Mouse (Mus musculus) gastrocnemius, adult 2 months (tissue): Measurements from ENCODE around the gene Syde2. TPM values are rescaled to one million over a fixed set of nuclear protein-coding genes. Genes with fewer than 3 reads are reported as not detected.

ENCODE experiments used
- DNase-seq: peaks from one replicate; pipeline ENCODE4 v3.0.0; 2022
- H3K27ac ChIP-seq: fragments of 200-600 bp; 2 replicates; pipeline ENCODE4 v1.8.1; 2022; ENCODE audit warnings: mild to moderate bottlenecking
- H3K4me3 ChIP-seq: fragments of 200-600 bp; 2 replicates; pipeline ENCODE4 v1.8.1; 2022; ENCODE audit warnings: mild to moderate bottlenecking, moderate library complexity
- CTCF ChIP-seq: fragments of 200-600 bp; IDR thresholded peaks from 2 replicates; pipeline ENCODE4 v1.8.1; 2022; ENCODE audit warnings: antibody characterized with exemption, mild to moderate bottlenecking, moderate library complexity
- intact Hi-C: fragments of 180-260 bp; cut with DNase I; formaldehyde crosslinking; loops from one replicate; pipeline ENCODE4 v1.15.1; 2025
- total RNA-seq, 2 experiments: library from RNA; stranded (reverse); gene quantifications; 2 replicates each; pipeline ENCODE4 v1.2.3; 2021

Gene Syde2
- total RNA-seq, 2 experiments from 2014 or later = 0.97 to 1.1 TPM

- no peak overlapping the region for H3K27ac ChIP-seq
- TF ChIP-seq CTCF = no peak
- H3K4me3 ChIP-seq = no peak overlapping the region
- intact Hi-C loops = no loop called here
- DNase-seq = no peak
Measured at GRCm38 (mm10) chr3:145974986-145975385, 12.7 kb upstream of the Syde2 start.

DNA sequence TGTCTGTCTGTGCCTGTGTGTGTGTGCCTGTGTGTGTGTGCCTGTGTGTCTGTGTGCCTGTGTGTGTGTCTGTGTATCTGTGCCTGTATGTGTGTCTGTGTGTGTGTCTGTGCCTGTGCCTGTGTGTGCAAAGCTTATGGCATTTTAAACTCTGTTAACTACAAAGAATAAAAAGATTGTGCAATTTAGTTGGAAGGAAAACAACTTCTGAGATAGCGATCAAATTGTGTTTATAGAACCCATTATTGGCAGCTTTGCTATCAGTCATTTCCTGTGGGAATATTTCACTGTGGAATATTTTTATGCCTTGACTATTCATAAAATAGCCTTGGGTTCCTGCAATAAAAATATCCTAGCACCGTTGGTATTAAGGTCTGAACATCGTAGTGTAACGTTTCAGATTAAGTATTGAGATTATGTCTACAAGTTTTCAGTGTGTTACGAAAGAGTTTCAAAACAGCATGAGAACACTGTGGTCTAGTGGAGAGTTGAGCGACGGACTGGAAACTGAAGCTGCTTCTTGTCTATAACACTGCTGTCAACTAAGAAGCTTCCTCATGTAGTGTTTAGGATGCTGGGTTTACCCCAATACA is 2.2 kb upstream of the Syde2 start:
- intact Hi-C loops = loop anchor here (5.0 kb wide), 1 partner anchor 48 kb away; the partner anchor contains the start of gene 2410004B18Rik
- no peak for TF ChIP-seq CTCF

DNA sequence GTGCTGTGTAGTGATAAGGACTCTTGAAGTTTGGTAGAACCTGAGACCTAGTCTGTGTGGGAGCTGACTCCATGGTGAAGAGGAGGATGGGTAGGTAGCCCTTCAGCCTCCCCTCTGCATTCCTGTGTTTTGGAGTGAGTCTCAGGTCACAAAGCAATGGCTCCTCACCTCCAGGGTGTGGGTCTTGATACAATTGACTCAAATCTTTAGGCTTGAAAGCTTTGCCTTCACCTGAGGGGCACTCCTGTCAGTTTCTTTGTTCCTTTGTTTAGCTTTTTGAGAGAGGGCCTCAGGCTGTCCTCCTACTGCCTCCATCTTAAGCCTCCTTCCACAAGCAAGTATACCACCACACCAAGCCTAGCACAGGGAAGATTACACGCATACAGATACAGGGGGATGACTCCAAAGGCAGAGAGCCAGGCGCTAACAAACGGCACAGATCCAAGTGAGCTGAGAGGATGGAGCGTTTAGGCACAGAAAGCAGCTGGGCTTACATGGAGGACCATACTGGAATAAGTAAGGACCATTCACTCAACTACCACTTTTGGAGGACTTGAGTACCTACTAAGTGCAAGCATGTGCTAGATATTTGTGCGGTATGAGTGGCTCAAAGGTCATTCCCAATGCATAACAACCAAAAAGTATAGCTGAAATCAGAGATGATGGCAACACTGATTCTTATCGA is 1.2 kb upstream of the Syde2 start:
- TF ChIP-seq CTCF = no peak
- DNase-seq = no peak
- Histone ChIP-seq H3K27ac (no peak overlapping the region), H3K4me3 (no peak overlapping the region)
- intact Hi-C loops = loop anchor here (5.0 kb wide), 1 partner anchor 49 kb away; the partner anchor contains the start of gene 2410004B18Rik

More for the DNA sequence above, 2.2 kb upstream of the Syde2 start:
- no peak overlapping the region for H3K4me3 ChIP-seq
- H3K27ac ChIP-seq = no peak overlapping the region
- no peak for DNase-seq

GRCm38 (mm10) chr3:145987970-145988683 is 457 bp downstream of the Syde2 start:
- H3K27ac ChIP-seq = peak overlapping the region; percentile 84
- intact Hi-C loops = loop anchor here (5.0 kb wide), 1 partner anchor 51 kb away; the partner anchor contains the start of gene 2410004B18Rik
- H3K4me3 ChIP-seq = peak overlapping the region; percentile 75
- DNase-seq = peak; percentile 90
- no peak for TF ChIP-seq CTCF

DNA sequence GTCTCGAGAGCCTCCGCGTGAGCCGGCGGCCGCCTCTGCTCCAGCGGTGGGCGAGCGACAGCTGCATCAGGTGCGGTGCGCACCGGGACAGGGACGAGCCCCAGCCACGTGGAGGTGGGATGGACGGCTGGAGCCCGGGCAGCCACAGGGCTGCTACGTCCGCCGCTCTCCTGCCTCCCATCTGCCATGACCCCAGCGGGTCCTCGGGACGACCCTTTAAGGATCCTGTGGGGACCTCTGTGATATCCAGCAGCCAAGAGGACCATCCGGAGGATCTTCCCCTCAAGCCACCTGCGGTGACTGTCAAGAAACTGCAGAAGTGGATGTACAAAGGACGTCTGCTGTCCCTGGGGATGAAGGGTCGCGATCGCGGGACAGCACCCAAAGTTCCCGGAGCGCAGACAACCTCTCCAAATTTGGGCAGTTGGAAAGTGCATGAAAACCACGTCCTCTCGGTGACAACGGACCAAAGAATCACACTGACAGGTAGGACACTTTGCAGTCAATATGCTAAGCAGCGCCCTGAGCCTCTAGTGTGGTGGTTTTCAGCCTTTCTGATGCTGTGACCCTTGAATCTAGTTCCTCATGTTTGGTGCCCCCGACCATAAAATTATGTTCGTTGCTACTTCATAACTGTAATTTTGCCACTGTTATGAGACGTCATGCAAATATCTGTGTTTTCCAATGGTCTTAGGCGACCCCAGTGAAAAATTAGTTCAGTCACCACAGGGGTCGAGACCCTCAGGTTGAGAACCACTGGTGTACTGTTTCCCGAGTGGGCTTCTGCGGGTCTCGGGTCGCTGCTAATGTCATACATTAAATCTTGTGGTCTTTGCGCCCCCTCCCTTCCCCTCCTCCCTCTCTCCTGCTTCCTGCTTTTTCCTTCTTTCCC is 1.3 kb downstream of the Syde2 start:
- intact Hi-C loops = loop anchor here (5.0 kb wide), 1 partner anchor 52 kb away; the partner anchor contains the start of gene 2410004B18Rik
- peak overlapping the region; percentile 84 for H3K27ac ChIP-seq
- no peak for DNase-seq

DNA sequence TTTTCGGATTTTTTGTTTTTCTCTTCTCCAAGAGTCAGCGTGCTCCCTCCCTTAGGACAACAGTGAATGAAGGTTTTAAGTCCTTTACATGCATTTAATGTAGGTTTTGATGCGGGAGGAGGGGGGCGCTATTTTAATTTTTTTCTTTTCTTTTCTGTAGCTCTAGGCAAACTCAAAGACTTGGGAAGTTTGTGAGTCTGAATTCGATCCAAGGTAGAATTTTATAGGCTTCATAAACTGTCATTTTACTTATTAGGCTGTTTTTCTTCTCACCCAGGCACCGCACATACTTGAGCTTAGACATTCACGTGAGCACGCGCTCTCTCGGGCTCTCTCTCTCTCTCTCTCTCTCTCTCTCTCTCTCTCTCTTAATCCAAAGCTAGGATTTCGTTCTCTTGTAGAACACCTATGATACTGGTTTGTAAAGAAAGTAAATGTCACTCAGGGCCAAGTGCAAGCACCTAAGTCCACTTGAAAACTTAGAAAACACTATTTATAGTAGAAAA is 2.0 kb downstream of the Syde2 start:
- intact Hi-C loops = loop anchor here (5.0 kb wide), 1 partner anchor 52 kb away; the partner anchor contains the start of gene 2410004B18Rik
- peak overlapping the region; percentile 84 for H3K27ac ChIP-seq
- no peak for DNase-seq

More for the DNA sequence above, 1.3 kb downstream of the Syde2 start:
- no peak for TF ChIP-seq CTCF
- H3K4me3 ChIP-seq = peak overlapping the region; percentile 75

GRCm38 (mm10) chr3:145991130-145991529 is 3.5 kb downstream of the Syde2 start:
- H3K4me3 ChIP-seq = peak overlapping the region; percentile 44
- DNase-seq = peak; percentile 28
- no peak for TF ChIP-seq CTCF
- intact Hi-C loops = no loop called here
- 0 out of 2 replicates have a peak overlapping the region, but pooled peaks have one; percentile 2 for H3K27ac ChIP-seq

More for the DNA sequence above, 2.0 kb downstream of the Syde2 start:
- H3K4me3 ChIP-seq = peak overlapping the region; percentile 75
- no peak; the same call in 1 of the 2 replicates for TF ChIP-seq CTCF

DNA sequence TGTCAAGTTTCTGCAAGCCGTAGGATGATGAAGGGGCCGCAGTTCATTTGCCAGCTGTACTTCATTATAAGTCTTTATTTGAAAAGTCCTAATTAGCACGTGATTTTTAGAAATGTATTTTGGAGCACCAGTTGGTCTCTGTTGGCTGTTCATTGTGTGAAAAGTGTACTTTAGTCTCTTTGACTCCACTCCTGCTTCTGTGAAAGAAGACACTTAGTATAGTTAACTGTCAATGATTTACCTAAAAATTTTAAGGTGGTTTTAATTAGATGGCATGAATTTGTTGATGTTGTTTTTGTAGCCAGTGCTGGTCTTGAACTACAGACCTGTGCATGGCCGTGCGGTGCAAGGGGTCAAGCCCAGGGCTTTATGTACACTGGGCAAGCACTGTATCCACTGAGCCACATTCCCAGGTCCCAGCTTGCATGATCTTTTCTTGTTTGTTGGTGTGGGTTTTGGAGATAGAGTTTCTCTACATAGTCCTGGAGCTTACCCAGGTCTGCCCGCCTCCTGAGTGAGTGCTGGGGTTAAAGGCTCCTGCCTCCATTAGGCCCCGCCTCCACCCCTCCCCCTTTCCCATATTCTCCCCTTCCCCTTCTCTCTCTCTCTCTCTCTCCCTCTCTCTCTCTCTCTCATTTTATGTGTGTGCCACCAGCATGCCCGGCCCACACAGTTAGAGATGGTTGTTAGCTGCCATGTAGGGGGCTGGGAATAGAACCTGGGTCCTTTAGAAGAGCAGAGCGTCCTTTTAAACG is 4.5 kb downstream of the Syde2 start:
- peak overlapping the region; percentile 28 for H3K4me3 ChIP-seq
- no peak for TF ChIP-seq CTCF

DNA sequence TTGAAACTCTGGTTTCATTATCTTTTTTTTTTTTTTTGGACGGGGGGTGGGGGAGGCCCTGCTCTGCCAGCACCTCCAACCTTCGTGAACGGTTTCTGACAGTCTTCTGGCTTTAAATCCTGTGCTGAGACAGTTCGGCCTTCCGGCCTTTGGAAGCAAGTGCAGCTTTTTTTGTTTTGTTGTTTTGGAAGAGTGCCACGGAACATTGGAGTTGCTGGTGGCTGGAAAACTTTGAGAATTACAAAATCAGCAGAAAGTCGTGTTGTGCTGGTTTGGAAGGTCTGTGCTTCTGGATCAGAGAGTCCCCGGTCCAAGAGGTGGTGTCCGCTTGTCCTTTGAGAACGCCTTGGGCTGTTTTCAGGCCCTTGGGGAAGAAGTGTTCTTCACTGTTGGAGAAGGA is 5.1 kb downstream of the Syde2 start:
- no peak for TF ChIP-seq CTCF
- peak overlapping the region; percentile 66 for H3K27ac ChIP-seq
- intact Hi-C loops = no loop called here
- DNase-seq = peak; percentile 41
- peak overlapping the region; percentile 28 for H3K4me3 ChIP-seq

More for the DNA sequence above, 4.5 kb downstream of the Syde2 start:
- DNase-seq = no peak
- H3K27ac ChIP-seq = peak overlapping the region; percentile 66
- intact Hi-C loops = no loop called here

DNA sequence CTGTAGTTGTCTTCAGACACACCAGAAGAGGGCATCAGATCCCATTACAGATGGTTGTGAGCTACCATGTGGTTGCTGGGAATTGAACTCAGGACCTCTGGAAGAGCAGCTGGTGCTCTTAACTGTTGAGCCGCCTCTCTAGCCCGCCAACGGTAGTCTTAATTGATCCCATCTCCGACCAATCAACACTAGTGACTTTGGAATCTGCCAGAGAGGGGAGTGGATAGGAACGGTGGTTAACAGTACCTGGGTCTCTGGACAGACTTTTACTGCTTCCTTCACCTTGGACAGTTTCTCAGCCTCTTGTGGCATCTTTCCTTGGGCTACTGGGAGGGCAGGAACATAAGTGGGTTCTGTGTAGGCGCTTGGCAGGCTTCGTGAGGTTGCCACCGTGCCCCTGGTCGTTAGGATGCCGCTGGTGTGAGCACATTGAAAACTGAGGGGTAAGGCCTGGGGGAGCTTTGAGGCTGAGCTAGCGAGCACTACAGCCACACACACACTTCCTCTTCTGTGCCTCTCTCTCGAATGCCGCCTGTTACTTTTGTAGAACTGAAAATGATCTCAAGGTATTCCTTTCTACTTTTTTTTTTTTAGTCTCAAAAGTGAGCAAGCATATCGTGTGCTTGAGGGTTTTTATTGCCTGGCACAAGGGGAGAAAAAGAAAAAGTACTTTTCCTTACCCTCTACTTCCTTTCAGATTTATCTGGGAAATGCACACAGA is 6.0 kb downstream of the Syde2 start:
- DNase-seq = no peak
- H3K27ac ChIP-seq = peak overlapping the region; percentile 66
- no peak for TF ChIP-seq CTCF
- intact Hi-C loops = no loop called here
- H3K4me3 ChIP-seq = no peak overlapping the region
